Mouse (Mus musculus): ENCODE results near the gene Csf3. TPM values are rescaled to one million over a fixed set of nuclear protein-coding genes. Genes with fewer than 3 reads are reported as not detected.

Csf3 gene
- polyA plus RNA-seq, 1 experiment, result not detected

GRCm38 (mm10) chr11:98688009-98688408 lies 13.1 kb upstream of the Csf3 start:
- no peaks in the 10 kb centered on the region for H3K4me1 ChIP-seq (ENCODE audit: control insufficient read depth, insufficient read depth, low read length)
- 82% methylated on average over 8 of the region's 8 CpGs for WGBS
- no peak overlapping the region for H3K27ac ChIP-seq (ENCODE audit: control insufficient read depth, insufficient read depth, low read depth, low read length, poor library complexity)
- H3K4me3 ChIP-seq (replicated peaks; ENCODE audit: control insufficient read depth, low read depth, low read length), result no peak overlapping the region
- TF ChIP-seq POLR2A (IDR thresholded peaks at IDR 0.05; ENCODE audit: borderline replicate concordance, control insufficient read depth, low read depth, low read length) (no peak), CTCF (IDR thresholded peaks at IDR 0.05; ENCODE audit: control insufficient read depth, insufficient read depth, low read length) (no peak)

DNA sequence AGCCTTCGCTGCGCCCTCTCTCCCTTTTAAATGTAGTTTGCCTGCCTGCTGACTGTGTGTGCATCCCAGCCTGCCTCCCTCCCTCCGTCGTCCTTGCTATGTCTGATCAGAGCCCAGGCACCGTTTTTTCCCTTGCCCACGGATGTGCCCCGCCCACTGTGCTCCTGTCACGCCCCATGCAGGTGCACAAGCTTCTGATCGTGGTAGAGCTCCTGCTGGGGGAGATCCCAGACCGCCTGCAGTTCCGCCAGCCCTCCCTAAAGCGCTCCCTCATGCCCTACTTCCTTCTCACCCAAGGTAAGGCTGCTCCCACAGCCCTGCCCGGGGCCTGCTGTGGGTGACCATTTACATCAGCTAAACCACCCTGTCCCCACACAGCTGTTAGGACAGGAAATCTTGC lies 7.9 kb upstream of the Csf3 start:
- H3K27ac ChIP-seq (ENCODE audit: control insufficient read depth, insufficient read depth, low read depth, low read length, poor library complexity), result no peak overlapping the region
- no peak overlapping the region for H3K4me3 ChIP-seq (replicated peaks; ENCODE audit: control insufficient read depth, low read depth, low read length)
- 62% methylated on average over 13 of the region's 13 CpGs for WGBS
- TF ChIP-seq POLR2A (IDR thresholded peaks at IDR 0.05; ENCODE audit: borderline replicate concordance, control insufficient read depth, low read depth, low read length) (no peak), CTCF (IDR thresholded peaks at IDR 0.05; ENCODE audit: control insufficient read depth, insufficient read depth, low read length) (no peak)
- H3K4me1 ChIP-seq (ENCODE audit: control insufficient read depth, insufficient read depth, low read length), result no peaks in the 10 kb centered on the region

DNA sequence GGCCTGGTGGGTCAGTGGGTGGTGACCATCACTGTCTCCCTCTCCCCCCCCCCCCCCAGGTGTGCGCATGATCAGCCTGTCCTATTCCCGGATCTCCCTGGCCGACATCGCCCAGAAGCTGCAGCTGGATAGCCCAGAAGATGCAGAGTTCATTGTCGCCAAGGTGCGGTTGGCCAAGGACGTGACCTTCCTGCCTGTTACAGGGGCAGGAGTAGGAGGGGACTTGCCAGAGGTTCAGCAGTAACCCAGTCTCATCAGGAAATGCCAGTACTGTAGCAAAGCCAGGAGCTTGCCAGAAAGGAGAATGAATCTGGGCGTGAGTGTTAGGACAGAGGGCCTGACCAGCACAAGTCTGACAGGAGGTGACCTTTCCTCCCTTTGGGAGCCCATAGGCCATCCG lies 7.3 kb upstream of the Csf3 start:
- no peak overlapping the region for H3K27ac ChIP-seq (ENCODE audit: control insufficient read depth, insufficient read depth, low read depth, low read length, poor library complexity)
- whole genome bisulfite sequencing, result 91% methylated on average over 9 of the region's 9 CpGs
- no peak for TF ChIP-seq POLR2A (IDR thresholded peaks at IDR 0.05; ENCODE audit: borderline replicate concordance, control insufficient read depth, low read depth, low read length)
- no peak for TF ChIP-seq CTCF (IDR thresholded peaks at IDR 0.05; ENCODE audit: control insufficient read depth, insufficient read depth, low read length)
- no peaks in the 10 kb centered on the region for H3K4me1 ChIP-seq (ENCODE audit: control insufficient read depth, insufficient read depth, low read length)
- no peak overlapping the region for H3K4me3 ChIP-seq (replicated peaks; ENCODE audit: control insufficient read depth, low read depth, low read length)

- WGBS, result 88% methylated on average over 9 of the region's 9 CpGs
- no peaks in the 10 kb centered on the region for H3K4me1 ChIP-seq (ENCODE audit: control insufficient read depth, insufficient read depth, low read length)
Observed at GRCm38 (mm10) chr11:98694301-98694700, 6.8 kb upstream of the Csf3 start.

GRCm38 (mm10) chr11:98695408-98695807 lies 5.7 kb upstream of the Csf3 start:
- no peak for TF ChIP-seq CTCF (IDR thresholded peaks at IDR 0.05; ENCODE audit: control insufficient read depth, insufficient read depth, low read length)
- TF ChIP-seq POLR2A (IDR thresholded peaks at IDR 0.05; ENCODE audit: borderline replicate concordance, control insufficient read depth, low read depth, low read length), result no peak
- Histone ChIP-seq H3K27ac (ENCODE audit: control insufficient read depth, insufficient read depth, low read depth, low read length, poor library complexity) (no peak overlapping the region), H3K4me3 (replicated peaks; ENCODE audit: control insufficient read depth, low read depth, low read length) (no peak overlapping the region), H3K4me1 (ENCODE audit: control insufficient read depth, insufficient read depth, low read length) (no peaks in the 10 kb centered on the region)
- 83% methylated on average over 14 of the region's 14 CpGs for WGBS

More at GRCm38 (mm10) chr11:98694301-98694700, 6.8 kb upstream of the Csf3 start:
- H3K27ac ChIP-seq (ENCODE audit: control insufficient read depth, insufficient read depth, low read depth, low read length, poor library complexity), result no peak overlapping the region
- H3K4me3 ChIP-seq (replicated peaks; ENCODE audit: control insufficient read depth, low read depth, low read length), result no peak overlapping the region
- no peak for TF ChIP-seq CTCF (IDR thresholded peaks at IDR 0.05; ENCODE audit: control insufficient read depth, insufficient read depth, low read length)
- TF ChIP-seq POLR2A (IDR thresholded peaks at IDR 0.05; ENCODE audit: borderline replicate concordance, control insufficient read depth, low read depth, low read length), result no peak

GRCm38 (mm10) chr11:98696454-98697216 lies 4.4 kb upstream of the Csf3 start:
- Histone ChIP-seq H3K4me3 (replicated peaks; ENCODE audit: control insufficient read depth, low read depth, low read length) (no peak overlapping the region), H3K4me1 (ENCODE audit: control insufficient read depth, insufficient read depth, low read length) (no peaks in the 10 kb centered on the region), H3K27ac (ENCODE audit: control insufficient read depth, insufficient read depth, low read depth, low read length, poor library complexity) (no peak overlapping the region)
- 78% methylated on average over 14 of the region's 14 CpGs for WGBS
- TF ChIP-seq CTCF (IDR thresholded peaks at IDR 0.05; ENCODE audit: control insufficient read depth, insufficient read depth, low read length) (no peak), POLR2A (IDR thresholded peaks at IDR 0.05; ENCODE audit: borderline replicate concordance, control insufficient read depth, low read depth, low read length) (no peak)

DNA sequence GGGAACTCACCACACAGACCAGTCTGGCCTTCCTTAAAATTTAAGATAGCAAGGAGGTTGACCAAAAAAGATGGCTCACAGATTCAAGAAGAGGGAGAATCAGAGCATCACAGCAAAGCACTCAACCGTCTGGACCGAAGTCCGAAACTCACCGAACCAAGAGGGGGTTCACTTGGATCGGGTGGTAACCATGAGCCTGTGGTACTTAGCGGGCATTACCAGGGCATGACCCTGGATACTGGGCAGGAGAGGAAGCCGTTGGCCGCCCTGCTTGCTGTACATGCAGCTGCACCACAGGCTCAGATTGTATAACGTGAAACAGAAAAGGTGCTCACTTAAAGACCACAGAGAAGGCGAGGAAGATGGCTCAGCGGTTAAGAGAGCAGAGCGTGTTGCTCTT lies 3.8 kb upstream of the Csf3 start:
- no peak for TF ChIP-seq POLR2A (IDR thresholded peaks at IDR 0.05; ENCODE audit: borderline replicate concordance, control insufficient read depth, low read depth, low read length)
- no peak for TF ChIP-seq CTCF (IDR thresholded peaks at IDR 0.05; ENCODE audit: control insufficient read depth, insufficient read depth, low read length)
- Histone ChIP-seq H3K4me3 (replicated peaks; ENCODE audit: control insufficient read depth, low read depth, low read length) (no peak overlapping the region), H3K4me1 (ENCODE audit: control insufficient read depth, insufficient read depth, low read length) (no peaks in the 10 kb centered on the region), H3K27ac (ENCODE audit: control insufficient read depth, insufficient read depth, low read depth, low read length, poor library complexity) (no peak overlapping the region)
- WGBS, result 90% methylated on average over 12 of the region's 12 CpGs

- no peak overlapping the region for H3K27ac ChIP-seq (ENCODE audit: control insufficient read depth, insufficient read depth, low read depth, low read length, poor library complexity)
- TF ChIP-seq POLR2A (IDR thresholded peaks at IDR 0.05; ENCODE audit: borderline replicate concordance, control insufficient read depth, low read depth, low read length) (no peak), CTCF (IDR thresholded peaks at IDR 0.05; ENCODE audit: control insufficient read depth, insufficient read depth, low read length) (no peak)
- no peak overlapping the region for H3K4me3 ChIP-seq (replicated peaks; ENCODE audit: control insufficient read depth, low read depth, low read length)
- no peaks in the 10 kb centered on the region for H3K4me1 ChIP-seq (ENCODE audit: control insufficient read depth, insufficient read depth, low read length)
- 82% methylated on average over 16 of the region's 16 CpGs for WGBS
Observed at GRCm38 (mm10) chr11:98698849-98699640, 2.0 kb upstream of the Csf3 start.
